9 mouse cellular contexts compared by ENCODE assay signal in genomic region chrX:98701635-98702034, GRCm38 (mm10).
DNase-seq lines count a peak whose midpoint lies in the region; ATAC-seq and TF ChIP-seq lines count a peak whose summit lies in the region.
"Had no signal": no experiment of that assay in that cellular context is flagged by ENCODE, and none has a peak within 500 bp of the region (broad histone marks: within the 10 kb centered on the region; RNA-seq: fewer than 3 reads in every experiment).

No protein-coding gene starts in this region.

- 0 out of 2 replicates have a peak, but pooled peaks have one; percentile 59 for TF ChIP-seq EP300 in heart, adult 2 months (IDR thresholded peaks at IDR 0.05; ENCODE audit: insufficient read depth, low read depth, low read length)

- H3K36me3 ChIP-seq in heart, adult 2 months (ENCODE audit: control insufficient read depth, insufficient read depth, low read length) = no peaks in the 10 kb centered on the region
- no peaks in the 10 kb centered on the region for H3K36me3 ChIP-seq in heart, embryonic 10.5 days
- H3K36me3 ChIP-seq: lung, embryonic 15.5 days had no signal

- H3K4me1 ChIP-seq in heart, adult 2 months (ENCODE audit: control insufficient read depth, insufficient read depth, low read length) = no peaks in the 10 kb centered on the region
- no peaks in the 10 kb centered on the region for H3K4me1 ChIP-seq in heart, embryonic 10.5 days
- H3K4me1 ChIP-seq: lung, embryonic 15.5 days had no signal

- no peak overlapping the region for H3K27ac ChIP-seq in heart, adult 2 months
- H3K27ac ChIP-seq in heart, embryonic 10.5 days = no peak overlapping the region
- H3K27ac ChIP-seq: lung, embryonic 15.5 days had no signal

- no peaks in the 10 kb centered on the region for H3K9me3 ChIP-seq in heart, embryonic 10.5 days
- H3K9me3 ChIP-seq: lung, embryonic 15.5 days had no signal

- H3K9ac ChIP-seq in heart, adult 2 months (ENCODE audit: low read depth, low read length) = no peak overlapping the region
- H3K9ac ChIP-seq: lung, embryonic 15.5 days had no signal

- intact Hi-C loops in heart, adult 2 months (cut with DNase I) = loop anchor here (1.0 to 10.0 kb wide), 3 partner anchors 218 to 953 kb away; partner anchors contain the start of gene Yipf6
- intact Hi-C loops in heart, postnatal 14 days (cut with DNase I) = loop anchor here (1.0 to 5.0 kb wide), 3 partner anchors 218 to 286 kb away; partner anchors contain the start of gene Yipf6

- H3K79me2 ChIP-seq in heart, adult 2 months (replicated peaks; ENCODE audit: control insufficient read depth, insufficient read depth, low read length) = no peaks in the 10 kb centered on the region

- peak; percentile 28 to 37 for DNase-seq in heart, adult 2 months
- no peak for DNase-seq in heart, embryonic 10.5 days (ENCODE audit: low spot score)
- peak; percentile 68 for DNase-seq in adrenal gland, postnatal 14 days
- peak; percentile 67 for DNase-seq in embryo, embryonic 11 days
- DNase-seq in heart, postnatal 14 days = peak; percentile 38 to 59
- peak; percentile 26 to 45 for DNase-seq in layer of hippocampus, postnatal 14 days (ENCODE audit: low spot score in 2 of 2)
- peak; percentile 16 to 25 for DNase-seq in right cerebral cortex, postnatal 36 days (ENCODE audit: low spot score in 2 of 2)

- H3K27me3 ChIP-seq in heart, adult 2 months (ENCODE audit: control insufficient read depth, insufficient read depth, low read length) = no peaks in the 10 kb centered on the region
- no peaks in the 10 kb centered on the region for H3K27me3 ChIP-seq in heart, embryonic 10.5 days (ENCODE audit: insufficient read depth, poor library complexity, severe bottlenecking)
- H3K27me3 ChIP-seq: lung, embryonic 15.5 days had no signal

- no peak for TF ChIP-seq POLR2A in heart, adult 2 months (IDR thresholded peaks at IDR 0.05; ENCODE audit: insufficient read depth, low read depth, low read length)

- no peak overlapping the region for H3K4me3 ChIP-seq in heart, adult 2 months
- no peak overlapping the region for H3K4me3 ChIP-seq in heart, embryonic 10.5 days
- H3K4me3 ChIP-seq: lung, embryonic 15.5 days had no signal

- 16% methylated on average over 4 of the region's 4 CpGs for WGBS in heart, adult 2 months
- WGBS in heart, embryonic 10.5 days = 20% methylated on average over 4 of the region's 4 CpGs

- peak; percentile 69 for ATAC-seq in megakaryocyte, adult 5-6 weeks (ENCODE audit: poor library complexity, severe bottlenecking)

- TF ChIP-seq CTCF in heart, adult 2 months (IDR thresholded peaks at IDR 0.05) = peak; percentile 86
